Comparison of ENCODE assay signal across 1 mouse cellular context in the genomic region with DNA sequence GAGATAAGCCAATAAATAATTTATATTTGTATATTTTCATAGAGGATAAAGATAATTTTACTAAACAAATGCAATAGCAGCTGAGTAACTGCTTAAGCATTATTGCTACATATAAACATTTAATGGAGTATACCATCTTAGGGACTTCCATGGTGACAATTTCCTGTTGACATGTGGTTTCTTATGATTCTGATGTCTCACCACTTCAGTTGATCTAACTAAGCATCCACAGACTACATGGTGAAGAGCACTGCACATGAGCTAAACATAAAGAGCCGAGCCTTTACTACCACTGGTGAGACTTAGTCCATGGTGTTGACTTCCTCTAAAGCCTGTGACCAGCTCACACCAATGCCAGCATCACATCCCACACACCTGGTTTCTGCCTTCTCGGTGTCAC.
"Had no signal": no experiment of that assay in that cellular context is flagged by ENCODE, and none has a peak within 500 bp of the region (broad histone marks: within the 10 kb centered on the region; RNA-seq: fewer than 3 reads in every experiment).

No protein-coding gene starts in this region.

- ATAC-seq: lung, postnatal 0 days had no signal
